Mouse (Mus musculus) thymus, adult 2 months (tissue): ENCODE data around the gene Pfkfb4.
A peak's percentile ranks its signal among the peaks of the same experiment; 100 is the strongest.

Experiments used
- CTCF ChIP-seq: fragments of 200-500 bp; IDR thresholded peaks from 2 replicates; pipeline ENCODE4 v1.5.1; 2012; ENCODE audit warnings: mild to moderate bottlenecking, control low read depth, low read length, moderate library complexity, borderline replicate concordance; ENCODE audit not compliant: control insufficient read depth, poor library complexity, insufficient read depth; ENCODE audit errors: extremely low read depth
- POLR2A ChIP-seq: fragments of 200-500 bp; IDR thresholded peaks from 2 replicates; pipeline ENCODE4 v1.6.1; 2012; ENCODE audit warnings: mild to moderate bottlenecking, low read length, control low read depth, moderate library complexity; ENCODE audit not compliant: control insufficient read depth, poor library complexity, insufficient read depth; ENCODE audit errors: extremely low read depth

GRCm38 (mm10) chr9:109051011-109051501, 59.5 kb downstream of the Pfkfb4 start:
- 0 out of 2 replicates have a peak, but pooled peaks have one; percentile 51 for TF ChIP-seq CTCF
- no peak for TF ChIP-seq POLR2A
